Mouse (Mus musculus) forebrain, embryonic 11.5 days (tissue): Measurements from ENCODE around the gene Mark4. TPM values are rescaled to one million over a fixed set of nuclear protein-coding genes. Genes with fewer than 3 reads are reported as not detected.

Source experiments
- ATAC-seq: fragments of 200-750 bp; cut with Nextera tagmentation; replicated peaks from 2 replicates; pipeline ENCODE4 v1.8.0; 2017; ENCODE audit warnings: moderate TSS enrichment; ENCODE audit not compliant: low FRiP score
- DNase-seq: peaks from one replicate; pipeline ENCODE4 v3.0.0-alpha.2; 2017; ENCODE audit warnings: low spot score
- H3K27ac ChIP-seq: fragments of 300-500 bp; sonication (generic); 2 replicates; pipeline ENCODE4 v1.5.1; 2014; ENCODE audit warnings: low read depth, low read length
- H3K27me3 ChIP-seq: fragments of 300-500 bp; sonication (generic); 2 replicates; pipeline ENCODE4 v1.6.1; 2014; ENCODE audit warnings: mild to moderate bottlenecking, low read length, mixed read lengths; ENCODE audit not compliant: control insufficient read depth, insufficient read depth
- H3K36me3 ChIP-seq: fragments of 300-500 bp; sonication (generic); 2 replicates; pipeline ENCODE4 v1.6.1; 2014; ENCODE audit warnings: mild to moderate bottlenecking, low read length, moderate library complexity, mixed read lengths; ENCODE audit not compliant: control insufficient read depth, insufficient read depth
- H3K4me1 ChIP-seq: fragments of 300-500 bp; sonication (generic); replicated peaks from 2 replicates; pipeline ENCODE4 v1.6.1; 2014; ENCODE audit warnings: low read length, mixed read lengths; ENCODE audit not compliant: control insufficient read depth, insufficient read depth
- H3K4me2 ChIP-seq: fragments of 300-500 bp; sonication (generic); 2 replicates; pipeline ENCODE4 v1.6.1; 2014; ENCODE audit warnings: low read depth, mild to moderate bottlenecking, low read length, moderate library complexity, mixed read lengths; ENCODE audit not compliant: severe bottlenecking
- H3K4me3 ChIP-seq: fragments of 300-500 bp; sonication (generic); 2 replicates; pipeline ENCODE4 v1.5.1; 2014; ENCODE audit warnings: low read depth, low read length
- H3K9ac ChIP-seq: fragments of 300-500 bp; sonication (generic); 2 replicates; pipeline ENCODE4 v1.6.1; 2014; ENCODE audit warnings: low read length
- H3K9me3 ChIP-seq: fragments of 300-500 bp; sonication (generic); 2 replicates; pipeline ENCODE4 v1.6.1; 2016; ENCODE audit warnings: low read length, mixed read lengths; ENCODE audit not compliant: control insufficient read depth
- WGBS: fragments of 180-500 bp; shearing (Covaris S2); extraction: QIAGEN DNeasy Blood & Tissue Kit; methylation state at CpG from one replicate; pipeline ENCODE4 v1.1.7; 2014; 5-methylcytosine and 5-hydroxymethylcytosine counted together
- polyA plus RNA-seq: library from polyadenylated mRNA; unstranded; fragments of >200 nt; fragmentation: Nextera tagmentation; extraction: Ambion mirVana; gene quantifications from 2 replicates; pipeline ENCODE4 v1.2.1, GENCODE M21; 2014

Gene Mark4
- 11.0 and 13.2 TPM in 2 replicates for polyA plus RNA-seq

- H3K9ac ChIP-seq: peak within 1 kb of the TSS; percentile 91
- H3K36me3 ChIP-seq: no peaks in the 10 kb centered on the region; the same call in 1 of the 2 replicates
- no peaks in the 10 kb centered on the region for H3K9me3 ChIP-seq
- H3K4me3 ChIP-seq: peak within 1 kb of the TSS; percentile 97
- peak; percentile 93 for DNase-seq
- ATAC-seq: peak; percentile 87
- H3K27me3 ChIP-seq: no peaks in the 10 kb centered on the region
- peak within 1 kb of the TSS; percentile 98 for H3K4me2 ChIP-seq
- peak within 1 kb of the TSS; percentile 66 for H3K27ac ChIP-seq
- under 1% methylated on average over 31 of the region's 42 CpGs for WGBS
- no peaks in the 10 kb centered on the region; the same call in 1 of the 2 replicates for H3K4me1 ChIP-seq
Measured at GRCm38 (mm10) chr7:19458591-19459111, at the start of gene Mark4. Gene Mark4, minus strand, starts transcription at chr7:19458821.

GRCm38 (mm10) chr7:19507612-19507981 is 49.0 kb upstream of the Mark4 start:
- no peak for ATAC-seq
- Histone ChIP-seq H3K27ac (no peak overlapping the region), H3K9me3 (no peaks in the 10 kb centered on the region), H3K27me3 (no peaks in the 10 kb centered on the region), H3K4me2 (peak overlapping the region; percentile 94), H3K9ac (peak overlapping the region; percentile 65), H3K4me1 (peaks cover 12% of the 10 kb centered on the region), H3K36me3 (no peaks in the 10 kb centered on the region), H3K4me3 (peak overlapping the region; percentile 72)
- WGBS: 4% methylated on average over 18 of the region's 18 CpGs
- DNase-seq: no peak

GRCm38 (mm10) chr7:19506969-19507611 is 48.5 kb upstream of the Mark4 start:
- Histone ChIP-seq H3K9ac (peak overlapping the region; percentile 65), H3K27me3 (no peaks in the 10 kb centered on the region), H3K9me3 (no peaks in the 10 kb centered on the region), H3K4me2 (peak overlapping the region; percentile 94), H3K4me3 (peak overlapping the region; percentile 72), H3K27ac (peak overlapping the region; percentile 37; the same call in 1 of the 2 replicates), H3K4me1 (peaks cover 12% of the 10 kb centered on the region), H3K36me3 (no peaks in the 10 kb centered on the region)
- peak; percentile 28; the same call in 1 of the 2 replicates for ATAC-seq
- WGBS: under 1% methylated on average over 56 of the region's 71 CpGs
- DNase-seq: peak; percentile 89

GRCm38 (mm10) chr7:19506326-19506725 is 47.7 kb upstream of the Mark4 start:
- Histone ChIP-seq H3K9me3 (no peaks in the 10 kb centered on the region), H3K9ac (no peak overlapping the region; the same call in 1 of the 2 replicates), H3K27me3 (no peaks in the 10 kb centered on the region), H3K4me3 (no peak overlapping the region), H3K36me3 (no peaks in the 10 kb centered on the region), H3K4me2 (peak overlapping the region; percentile 94), H3K4me1 (peaks cover 12% of the 10 kb centered on the region), H3K27ac (no peak overlapping the region)
- no peak for DNase-seq
- 24% methylated on average over 6 of the region's 6 CpGs for WGBS
- no peak for ATAC-seq

- Histone ChIP-seq H3K9ac (no peak overlapping the region), H3K4me3 (no peak overlapping the region), H3K27ac (no peak overlapping the region)
Measured at GRCm38 (mm10) chr7:19503481-19504068, 45.0 kb upstream of the Mark4 start.

GRCm38 (mm10) chr7:19501658-19502057 is 43.0 kb upstream of the Mark4 start:
- H3K27ac ChIP-seq: no peak overlapping the region
- H3K4me1 ChIP-seq: peaks cover 2% of the 10 kb centered on the region; the same call in 1 of the 2 replicates
- H3K9ac ChIP-seq: no peak overlapping the region
- no peaks in the 10 kb centered on the region for H3K27me3 ChIP-seq
- DNase-seq (no peak), ATAC-seq (no peak)
- no peak overlapping the region for H3K4me3 ChIP-seq
- H3K36me3 ChIP-seq: no peaks in the 10 kb centered on the region
- H3K9me3 ChIP-seq: no peaks in the 10 kb centered on the region
- WGBS: 79% methylated on average over 4 of the region's 4 CpGs
- H3K4me2 ChIP-seq: no peak overlapping the region

More at GRCm38 (mm10) chr7:19503481-19504068, 45.0 kb upstream of the Mark4 start:
- DNase-seq: peak; percentile 68
- H3K27me3 ChIP-seq: no peaks in the 10 kb centered on the region
- H3K4me2 ChIP-seq: no peak overlapping the region
- no peak for ATAC-seq
- WGBS: 43% methylated on average over 5 of the region's 5 CpGs
- H3K36me3 ChIP-seq: no peaks in the 10 kb centered on the region
- peaks cover 9% of the 10 kb centered on the region; the same call in 1 of the 2 replicates for H3K4me1 ChIP-seq
- no peaks in the 10 kb centered on the region for H3K9me3 ChIP-seq

GRCm38 (mm10) chr7:19500420-19501363 is 42.1 kb upstream of the Mark4 start:
- no peaks in the 10 kb centered on the region for H3K9me3 ChIP-seq
- H3K36me3 ChIP-seq: no peaks in the 10 kb centered on the region
- no peak overlapping the region for H3K4me2 ChIP-seq
- no peak overlapping the region for H3K9ac ChIP-seq
- no peak for DNase-seq
- WGBS: 78% methylated on average over 12 of the region's 12 CpGs
- H3K4me3 ChIP-seq: no peak overlapping the region
- no peak for ATAC-seq
- no peaks in the 10 kb centered on the region for H3K27me3 ChIP-seq
- no peak overlapping the region for H3K27ac ChIP-seq
- no peaks in the 10 kb centered on the region for H3K4me1 ChIP-seq

GRCm38 (mm10) chr7:19498326-19498725 is 39.7 kb upstream of the Mark4 start:
- WGBS: 80% methylated on average over 4 of the region's 4 CpGs
- H3K4me2 ChIP-seq: no peak overlapping the region
- ATAC-seq: no peak

More at GRCm38 (mm10) chr7:19498326-19498725, 39.7 kb upstream of the Mark4 start:
- Histone ChIP-seq H3K4me3 (no peak overlapping the region), H3K9ac (no peak overlapping the region), H3K27me3 (no peaks in the 10 kb centered on the region), H3K27ac (no peak overlapping the region), H3K36me3 (no peaks in the 10 kb centered on the region), H3K9me3 (no peaks in the 10 kb centered on the region), H3K4me1 (no peaks in the 10 kb centered on the region)
- no peak for DNase-seq
